Mouse (Mus musculus): ENCODE measurements around the gene Otulin.

GRCm38 (mm10) chr15:27583620-27584019 lies 46.9 kb downstream of the Otulin start:
- TF ChIP-seq POLR2A (IDR thresholded peaks at IDR 0.05; ENCODE audit: insufficient read depth, low read depth, low read length): no peak
- TF ChIP-seq CTCF (IDR thresholded peaks at IDR 0.05): no peak
- no peak for TF ChIP-seq EP300 (IDR thresholded peaks at IDR 0.05; ENCODE audit: insufficient read depth, low read depth, low read length)

Measured in heart, adult 2 months (tissue).